Mouse (Mus musculus) large intestine, adult 2 months (tissue): Measurements from ENCODE around the gene Tnrc18. TPM values are rescaled to one million over a fixed set of nuclear protein-coding genes. Genes with fewer than 3 reads are reported as not detected.

Source experiments
- DNase-seq: peaks from one replicate; pipeline ENCODE4 v3.0.0-alpha.2; 2012; ENCODE audit warnings: low read depth, low spot score
- WGBS: fragments of 180-500 bp; shearing (Covaris S2); methylation state at CpG from one replicate; pipeline ENCODE4 v1.1.7; 2018; 5-methylcytosine and 5-hydroxymethylcytosine counted together
- polyA plus RNA-seq: library from polyadenylated mRNA; depleted of rRNA; stranded (reverse); fragments of >200 nt; gene quantifications from 2 replicates; pipeline ENCODE4 v1.2.3, GENCODE M21; 2012

Tnrc18 gene
- polyA plus RNA-seq, 1 experiment: 15.3 TPM

- WGBS: 13% methylated on average over 8 of the region's 8 CpGs
- DNase-seq: peak; percentile 46
Observed at GRCm38 (mm10) chr5:142812621-142812975, 4.9 kb downstream of the Tnrc18 start.

GRCm38 (mm10) chr5:142811870-142812443, 5.5 kb downstream of the Tnrc18 start:
- DNase-seq: peak; percentile 74
- WGBS: 24% methylated on average over 8 of the region's 8 CpGs

DNA sequence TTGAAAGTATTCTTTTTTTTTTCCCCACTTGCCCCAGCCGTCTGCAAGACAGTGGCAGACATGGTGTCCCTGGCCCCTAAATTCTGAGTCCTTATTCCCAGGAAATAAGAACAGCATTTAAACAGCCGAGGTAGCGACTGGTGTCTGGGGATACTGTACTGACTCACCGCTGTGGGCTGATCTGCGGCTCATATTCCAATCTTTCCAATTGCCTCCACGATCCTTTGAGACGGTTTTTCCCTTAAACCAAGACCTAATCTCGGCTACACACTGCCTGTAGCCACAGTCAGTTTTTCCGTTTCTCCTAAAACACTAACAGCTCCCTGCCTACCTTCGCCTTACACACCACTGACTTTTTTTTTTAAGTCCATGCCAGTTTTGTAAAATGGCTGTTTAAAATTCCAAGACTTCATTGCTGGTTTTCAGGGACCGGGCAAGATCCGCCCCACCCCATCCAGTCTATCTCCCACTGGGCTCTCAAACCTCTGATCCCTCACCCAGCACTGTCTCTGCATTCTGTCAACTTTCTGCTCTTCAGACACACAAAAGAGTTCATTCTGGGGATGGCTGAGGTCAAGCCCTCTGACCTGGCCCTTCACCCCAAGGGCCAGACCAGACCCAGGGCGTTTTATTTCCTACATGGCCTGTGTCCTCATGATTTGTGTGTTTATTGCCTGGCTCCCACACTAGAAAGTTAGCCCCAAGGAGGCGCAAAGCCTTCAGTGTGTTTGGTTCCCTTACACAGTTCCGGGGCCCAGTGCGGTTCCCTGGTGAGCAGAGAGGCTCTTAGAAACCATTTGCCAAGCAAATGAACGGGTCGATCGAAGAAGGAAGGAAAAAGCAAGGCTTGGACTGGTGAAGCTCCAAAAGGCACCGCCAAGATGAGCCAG, 6.5 kb downstream of the Tnrc18 start:
- DNase-seq: peak; percentile 18
- WGBS: 36% methylated on average over 20 of the region's 20 CpGs

DNA sequence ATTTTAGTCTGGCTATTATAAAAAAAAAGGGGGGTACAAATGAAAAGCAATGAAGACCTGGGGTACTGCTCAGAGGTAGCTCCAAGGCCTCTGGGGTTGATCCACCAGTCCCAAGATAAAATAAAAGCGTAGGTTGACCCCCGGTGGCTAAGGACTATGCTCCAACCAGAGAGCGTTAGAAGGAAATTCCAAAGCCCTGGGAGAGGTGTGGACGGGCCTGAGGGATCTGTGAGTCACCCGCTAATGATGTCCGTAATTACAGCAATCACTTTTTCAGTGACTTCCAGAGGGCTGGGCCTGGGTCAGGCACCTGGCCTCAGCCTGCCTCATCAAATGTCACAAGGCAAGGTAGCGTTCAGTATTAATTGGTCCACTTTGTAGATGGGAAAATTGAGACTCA, 9.8 kb downstream of the Tnrc18 start:
- WGBS: 44% methylated on average over 7 of the region's 7 CpGs
- DNase-seq: no peak

- 90% methylated on average over 1 of the region's 1 CpGs for WGBS
- DNase-seq: no peak
Observed at GRCm38 (mm10) chr5:142803746-142804145, 13.7 kb downstream of the Tnrc18 start.

DNA sequence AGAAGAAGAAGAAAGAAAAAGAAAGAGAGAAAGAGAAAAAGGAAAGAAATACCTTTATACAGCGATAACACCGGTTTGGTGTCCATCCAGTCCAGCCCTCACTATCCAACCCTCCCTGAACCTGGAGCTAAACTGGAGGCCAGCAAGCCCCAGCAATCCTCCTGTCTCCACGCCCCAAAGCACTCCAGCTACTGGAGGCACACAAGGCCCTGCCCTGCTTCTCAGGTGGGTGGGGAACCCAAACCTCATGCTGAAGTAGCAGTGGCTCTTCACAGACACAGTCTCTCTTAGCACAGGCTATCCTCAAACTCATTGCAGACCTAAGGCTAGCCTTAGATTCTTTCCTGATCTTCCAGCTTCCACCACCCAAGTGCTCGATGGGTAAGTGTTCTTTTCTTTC, 14.6 kb downstream of the Tnrc18 start:
- no peak for DNase-seq
- 53% methylated on average over 4 of the region's 4 CpGs for WGBS

- WGBS: 72% methylated on average over 2 of the region's 2 CpGs
- no peak for DNase-seq
Observed at GRCm38 (mm10) chr5:142801977-142802376, 15.5 kb downstream of the Tnrc18 start.

GRCm38 (mm10) chr5:142800656-142801055, 16.8 kb downstream of the Tnrc18 start:
- WGBS: 85% methylated on average over 6 of the region's 6 CpGs
- DNase-seq: no peak

GRCm38 (mm10) chr5:142800198-142800597, 17.3 kb downstream of the Tnrc18 start:
- no peak for DNase-seq
- 61% methylated on average over 8 of the region's 8 CpGs for WGBS

DNA sequence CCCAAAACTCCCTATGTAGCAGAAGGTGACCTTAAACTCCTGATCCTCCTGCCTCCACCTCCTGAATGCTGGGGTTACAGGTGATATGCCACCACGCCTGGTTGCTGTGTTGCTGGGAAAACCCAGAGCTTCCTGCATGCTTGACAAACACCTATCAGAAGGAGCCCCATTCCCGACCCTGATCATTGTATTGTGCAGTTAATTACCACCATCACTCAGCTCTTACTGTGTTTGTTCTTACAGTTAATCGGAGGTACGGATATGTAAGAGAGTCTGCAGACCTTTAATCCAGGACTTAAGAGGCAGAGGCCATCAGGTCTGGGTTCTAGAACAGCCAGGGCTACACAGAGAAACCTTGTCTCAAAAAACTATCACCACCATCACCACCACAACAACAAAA, 18.2 kb downstream of the Tnrc18 start:
- WGBS: 24% methylated on average over 4 of the region's 4 CpGs
- no peak for DNase-seq

DNA sequence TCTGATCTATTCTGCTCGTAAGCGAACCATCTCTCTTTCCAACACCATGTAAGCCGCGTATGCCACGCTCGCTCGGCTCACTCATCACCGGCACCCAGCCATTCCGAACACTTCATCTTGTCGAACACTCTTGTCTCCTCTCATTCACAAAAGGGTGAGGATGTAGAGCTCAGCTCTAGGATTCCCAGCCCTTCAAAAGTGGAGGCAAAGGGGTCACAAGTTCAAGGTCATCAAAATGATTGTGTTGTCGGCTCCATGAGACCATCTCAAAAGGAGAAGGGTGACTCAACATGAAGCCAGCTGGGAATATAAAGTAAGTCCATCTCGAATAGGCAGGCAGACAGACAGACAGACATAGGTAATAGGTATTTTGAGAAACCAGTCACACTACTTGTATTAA, 19.3 kb downstream of the Tnrc18 start:
- no peak for DNase-seq
- WGBS: 79% methylated on average over 12 of the region's 12 CpGs

- no peak for DNase-seq
- WGBS: 15% methylated on average over 13 of the region's 13 CpGs
Observed at GRCm38 (mm10) chr5:142797620-142798019, 19.8 kb downstream of the Tnrc18 start.

DNA sequence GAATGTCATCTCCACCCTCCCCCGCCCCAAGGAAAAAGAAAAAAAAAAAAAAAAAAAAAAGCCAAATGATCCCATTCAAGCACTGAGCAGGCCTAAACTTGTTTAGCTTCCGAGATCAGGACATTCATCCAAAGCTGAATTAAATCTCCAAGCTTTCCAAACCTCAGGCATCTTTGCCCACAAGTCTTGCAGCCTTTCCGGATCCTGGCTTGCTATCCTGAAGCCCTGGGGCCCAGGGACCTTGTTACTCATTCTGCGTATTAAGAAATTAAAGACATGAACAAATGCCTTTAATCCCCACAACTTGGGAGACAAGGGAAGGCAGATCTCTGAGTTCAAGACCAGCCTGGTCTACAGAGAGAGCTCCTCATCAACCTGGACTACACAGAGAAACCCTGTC, 20.5 kb downstream of the Tnrc18 start:
- no peak for DNase-seq
- WGBS: 78% methylated on average over 4 of the region's 4 CpGs

GRCm38 (mm10) chr5:142794582-142794981, 22.9 kb downstream of the Tnrc18 start:
- no peak for DNase-seq

GRCm38 (mm10) chr5:142794161-142794560, 23.3 kb downstream of the Tnrc18 start:
- 71% methylated on average over 2 of the region's 2 CpGs for whole genome bisulfite sequencing
- DNase-seq: no peak

More at GRCm38 (mm10) chr5:142794582-142794981, 22.9 kb downstream of the Tnrc18 start:
- WGBS: 69% methylated on average over 13 of the region's 13 CpGs

GRCm38 (mm10) chr5:142792594-142792993, 24.9 kb downstream of the Tnrc18 start:
- DNase-seq: no peak
- 94% methylated on average over 4 of the region's 4 CpGs for WGBS

DNA sequence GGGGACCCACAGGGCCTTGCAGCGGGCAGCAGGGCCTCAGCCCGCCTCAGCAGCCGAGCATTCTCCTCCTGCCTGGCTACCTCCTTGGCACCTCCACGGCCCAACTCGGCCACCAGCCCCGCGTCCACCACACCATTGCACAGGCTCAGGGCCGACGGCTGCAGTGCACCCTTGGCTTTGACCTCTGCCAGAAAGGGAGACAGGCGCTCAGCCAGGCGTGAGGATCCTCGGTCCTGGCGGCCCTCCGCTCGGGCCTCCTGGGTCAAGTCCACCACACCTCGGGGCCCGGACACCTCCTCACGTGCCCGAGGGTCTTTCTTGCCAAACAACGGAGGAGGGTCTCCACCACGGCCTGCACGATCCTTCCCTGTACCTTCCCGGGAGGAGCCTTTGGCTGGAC, 29.2 kb downstream of the Tnrc18 start:
- WGBS: 96% methylated on average over 23 of the region's 23 CpGs

DNA sequence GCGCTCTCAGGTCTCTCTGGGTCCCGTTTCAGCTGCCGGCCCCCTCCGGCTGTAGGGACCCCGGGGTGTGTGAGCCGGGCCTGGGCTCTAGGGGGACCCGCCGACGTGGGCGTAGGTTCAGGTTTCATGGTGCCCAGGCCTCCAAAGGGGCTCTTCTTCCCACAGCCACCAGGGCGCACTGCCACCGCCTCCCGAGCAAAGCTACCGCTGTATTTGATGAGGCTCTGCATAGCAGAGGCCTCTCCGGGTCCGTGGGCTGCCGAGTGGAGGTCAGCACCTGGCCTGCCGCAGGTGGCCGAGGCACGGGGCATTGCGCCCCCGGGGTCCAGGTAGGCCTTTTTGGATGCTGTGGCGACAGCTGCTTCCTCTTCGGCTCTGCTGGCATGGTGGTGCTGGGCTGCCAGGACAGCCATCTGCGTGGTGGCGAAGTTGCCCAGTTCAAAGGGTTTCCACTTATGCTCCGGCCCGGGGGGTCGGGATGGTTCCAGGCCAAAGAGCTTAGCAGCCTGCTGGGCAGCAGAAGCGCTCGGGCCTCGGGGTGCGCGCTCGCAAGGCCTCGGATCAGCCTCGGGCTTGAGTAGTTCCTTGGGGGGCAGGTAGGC, 30.1 kb downstream of the Tnrc18 start:
- 93% methylated on average over 37 of the region's 37 CpGs for WGBS

More for the DNA sequence above, 29.2 kb downstream of the Tnrc18 start:
- no peak for DNase-seq

DNA sequence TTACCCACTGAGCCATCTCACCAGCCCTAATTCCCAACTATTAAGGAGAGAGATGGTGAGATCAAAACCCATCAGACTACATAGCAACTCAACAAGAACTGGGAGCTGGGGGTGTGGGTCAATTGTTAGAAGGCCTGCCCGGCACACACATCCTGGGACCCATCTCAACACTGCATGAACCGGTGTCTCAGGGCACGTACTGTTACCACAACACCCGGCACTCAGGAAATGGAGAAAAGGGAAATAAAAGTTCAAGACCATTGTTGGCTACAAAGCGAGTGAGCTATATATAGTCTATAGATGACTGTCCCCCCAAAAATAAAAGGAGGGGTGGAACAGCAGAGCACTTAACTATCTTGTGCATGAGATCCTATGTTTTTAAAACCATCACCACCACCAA, 30.8 kb downstream of the Tnrc18 start:
- 74% methylated on average over 5 of the region's 5 CpGs for WGBS
- DNase-seq: no peak

More for the DNA sequence above, 30.1 kb downstream of the Tnrc18 start:
- no peak for DNase-seq

DNA sequence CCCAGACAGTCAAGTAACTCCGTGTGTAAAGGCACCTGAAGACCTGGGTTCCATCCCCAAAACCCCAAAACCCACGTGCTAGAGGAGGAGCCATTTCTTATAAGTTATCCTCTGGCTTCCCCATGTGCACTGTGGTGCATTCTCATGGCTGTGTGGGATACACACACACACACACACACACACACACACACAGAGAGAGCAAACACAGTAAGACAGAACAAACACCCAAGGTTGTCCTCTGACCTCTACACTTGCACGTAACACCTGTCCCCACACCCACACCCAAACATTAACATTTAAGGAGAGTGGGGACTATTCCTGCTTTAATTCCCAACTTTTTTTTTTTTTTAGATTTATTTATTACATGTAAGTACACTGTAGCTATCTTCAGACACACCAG, 31.2 kb downstream of the Tnrc18 start:
- WGBS: 51% methylated on average over 3 of the region's 3 CpGs
- no peak for DNase-seq

GRCm38 (mm10) chr5:142783142-142783540, 34.3 kb downstream of the Tnrc18 start:
- DNase-seq: no peak
- WGBS: 14% methylated on average over 7 of the region's 7 CpGs
